Mouse (Mus musculus) large intestine, adult 2 months (tissue): Measurements from ENCODE around the gene Plxdc1. TPM values are rescaled to one million over a fixed set of nuclear protein-coding genes. Genes with fewer than 3 reads are reported as not detected.

Experiments
- DNase-seq: peaks from one replicate; pipeline ENCODE4 v3.0.0-alpha.2; 2012; ENCODE audit warnings: low read depth, low spot score
- WGBS: fragments of 180-500 bp; shearing (Covaris S2); methylation state at CpG from one replicate; pipeline ENCODE4 v1.1.7; 2018; 5-methylcytosine and 5-hydroxymethylcytosine counted together
- polyA plus RNA-seq: library from polyadenylated mRNA; depleted of rRNA; stranded (reverse); fragments of >200 nt; gene quantifications from 2 replicates; pipeline ENCODE4 v1.2.3, GENCODE M21; 2012; rRNA removed

Plxdc1 gene
- 1.3 and 1.6 TPM in 2 replicates for polyA plus RNA-seq

DNA sequence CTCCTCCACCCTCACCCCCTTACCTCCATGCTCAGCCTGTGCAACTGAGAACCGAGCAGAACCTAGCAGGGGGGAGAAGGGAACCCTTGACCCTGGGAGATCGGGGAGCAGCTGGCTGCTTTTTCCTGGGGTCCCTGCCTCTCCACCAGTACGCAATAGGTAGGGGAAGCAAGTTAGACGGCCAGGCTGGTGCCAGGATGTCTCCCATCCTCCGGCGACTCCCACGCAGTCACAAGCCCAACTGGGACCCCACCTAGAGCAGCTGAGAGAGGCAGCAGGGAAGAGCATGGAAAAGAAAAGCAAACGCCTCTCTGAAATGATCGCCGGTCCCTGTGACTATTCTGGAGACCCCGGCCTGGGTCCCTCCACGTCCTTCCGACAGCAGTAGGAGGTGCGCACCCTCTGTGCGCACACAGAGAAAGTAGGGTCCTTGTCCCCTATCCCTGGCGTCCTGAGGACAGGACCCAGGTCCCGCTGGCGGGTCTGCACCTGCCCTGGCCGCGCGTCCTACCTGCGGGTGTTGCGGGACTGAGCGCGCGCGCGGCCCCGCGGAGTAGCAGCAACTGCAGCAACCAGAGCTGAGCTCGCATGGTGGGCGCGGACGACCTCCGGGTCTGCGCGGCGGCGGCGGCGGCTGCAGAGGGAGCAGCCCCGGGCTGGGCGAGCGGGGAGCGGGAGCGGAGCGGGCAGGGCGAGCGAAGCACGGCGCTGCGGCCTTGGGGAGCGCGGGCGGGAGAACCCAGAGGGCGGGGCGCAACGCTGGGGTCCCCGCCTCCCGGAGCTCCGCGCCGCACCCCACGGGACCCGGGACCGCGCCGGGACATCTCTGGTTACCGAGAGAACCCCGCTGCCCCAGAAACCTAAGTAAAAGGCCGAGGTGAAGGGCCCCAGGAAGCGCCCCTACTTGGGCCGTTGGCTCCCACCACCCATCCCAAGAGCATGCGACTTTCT is at the start of gene Plxdc1:
Gene Plxdc1 (minus strand): TSS at position 718 of the 951 bp plus-strand sequence.
- 4% methylated on average over 74 of the region's 74 CpGs for WGBS
- no peak for DNase-seq

DNA sequence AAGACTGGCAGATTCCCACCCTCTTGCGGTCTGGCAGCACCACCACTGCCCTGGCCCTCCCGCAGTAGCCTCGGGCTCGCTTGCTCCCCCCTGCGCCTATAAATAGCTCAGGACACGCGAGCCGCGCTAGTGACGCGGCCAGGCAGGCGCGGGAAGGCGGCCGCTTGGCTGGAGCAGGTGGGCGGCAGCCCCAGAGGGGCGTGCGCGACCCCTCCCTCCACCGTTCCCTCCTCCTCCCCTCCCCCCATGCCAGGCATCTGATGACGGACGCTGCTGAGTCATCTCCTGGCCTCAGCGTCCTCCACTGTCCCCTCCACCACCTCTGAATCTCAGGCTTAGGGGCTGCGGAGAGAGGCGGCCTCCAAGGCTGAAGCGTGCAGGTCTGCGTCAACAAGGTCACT is 49.7 kb upstream of the Plxdc1 start:
- 2% methylated on average over 25 of the region's 27 CpGs for WGBS
- DNase-seq = no peak

DNA sequence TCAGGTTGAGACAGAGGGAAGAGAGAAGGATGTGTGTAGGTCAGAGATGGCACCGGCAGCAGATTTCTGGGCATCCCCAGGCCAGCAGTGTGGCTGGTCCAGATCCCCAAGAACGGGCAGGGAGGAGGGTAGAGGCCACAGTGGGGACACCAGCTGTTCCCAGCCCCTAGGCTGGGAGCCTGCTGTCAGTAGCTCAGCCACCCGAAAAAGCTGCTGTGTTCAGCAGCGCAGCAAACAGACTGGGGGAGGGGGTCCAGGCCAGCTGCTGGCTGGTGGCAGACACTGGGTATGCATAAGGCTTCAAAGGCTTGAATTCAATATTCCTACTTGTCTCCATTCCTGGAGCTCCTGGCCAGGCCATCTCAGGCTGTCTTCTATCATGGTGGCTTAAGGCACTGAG is 48.6 kb upstream of the Plxdc1 start:
- no peak for DNase-seq
- WGBS = 64% methylated on average over 4 of the region's 4 CpGs

DNA sequence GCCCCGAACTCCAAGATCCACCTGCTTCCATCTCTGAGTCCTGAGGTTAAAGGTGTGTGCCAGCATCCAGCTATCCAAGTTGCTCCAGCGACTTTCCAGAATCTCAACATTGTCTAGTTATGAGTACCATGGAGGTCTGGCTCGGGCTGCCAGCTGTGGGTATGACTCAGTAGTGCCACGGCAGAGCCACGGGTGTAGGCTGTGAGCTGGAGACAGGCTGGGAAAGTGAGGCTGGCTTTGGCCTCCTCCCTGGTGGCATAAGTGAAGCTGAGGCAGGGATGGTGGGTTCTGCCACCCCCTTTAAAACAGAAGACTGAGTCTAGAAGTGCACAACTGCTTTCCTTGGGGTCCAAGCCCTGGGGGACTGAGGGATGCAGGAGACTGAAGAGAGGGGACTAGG is 47.8 kb upstream of the Plxdc1 start:
- 71% methylated on average over 5 of the region's 5 CpGs for WGBS
- DNase-seq = no peak

DNA sequence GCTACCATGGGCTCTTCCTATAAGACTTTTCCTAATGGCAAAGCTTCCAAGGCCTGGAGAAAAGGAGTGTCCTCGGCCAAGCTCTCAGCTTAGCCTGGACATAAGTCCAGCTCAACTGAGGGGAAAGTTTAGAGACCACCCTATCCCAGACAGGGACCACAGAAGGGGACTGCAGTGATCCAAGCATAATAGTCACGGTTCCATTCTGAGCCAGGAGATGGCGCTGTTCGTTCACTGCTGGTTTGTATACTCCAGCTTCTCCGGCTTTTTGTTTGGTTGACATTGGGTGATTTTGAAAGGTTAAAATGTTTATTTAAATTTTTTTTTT is 45.2 kb upstream of the Plxdc1 start:
- 8% methylated on average over 5 of the region's 5 CpGs for WGBS
- no peak for DNase-seq

DNA sequence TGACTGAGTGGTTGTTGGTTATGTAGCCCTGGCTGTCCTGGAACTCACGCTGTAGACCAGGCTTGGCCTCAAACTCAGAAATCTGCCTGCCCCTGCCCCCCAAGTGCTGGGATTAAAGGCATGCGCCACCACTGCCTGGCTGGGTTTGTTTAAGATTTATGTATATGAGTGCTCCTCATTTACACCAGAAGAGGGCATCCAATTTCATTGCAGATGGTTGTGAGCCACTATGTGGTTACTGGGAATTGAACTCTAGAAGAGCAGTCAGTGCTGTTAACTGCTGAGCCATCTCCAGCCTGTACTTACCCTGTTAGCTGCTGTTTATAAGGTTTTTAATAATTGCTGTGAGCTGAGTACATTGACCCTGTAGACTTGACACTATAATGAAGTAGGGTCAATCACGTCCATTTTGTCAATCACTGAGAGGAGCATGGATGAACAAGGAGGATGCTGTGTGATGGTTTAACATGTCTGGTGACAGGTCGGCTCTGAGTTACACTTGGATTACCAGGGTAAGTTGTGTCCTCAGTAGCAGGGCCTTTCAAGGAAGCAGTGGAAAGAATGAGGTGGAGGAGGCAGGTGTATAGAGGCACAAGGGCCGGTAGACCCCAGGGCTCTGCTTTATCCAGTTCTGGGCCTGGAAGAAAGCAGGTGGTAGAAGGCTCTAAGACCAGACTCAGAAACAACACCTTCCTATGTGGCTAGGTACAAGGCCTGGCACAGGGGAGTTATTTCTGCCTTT is 44.6 kb upstream of the Plxdc1 start:
- WGBS = 64% methylated on average over 5 of the region's 5 CpGs
- no peak for DNase-seq

DNA sequence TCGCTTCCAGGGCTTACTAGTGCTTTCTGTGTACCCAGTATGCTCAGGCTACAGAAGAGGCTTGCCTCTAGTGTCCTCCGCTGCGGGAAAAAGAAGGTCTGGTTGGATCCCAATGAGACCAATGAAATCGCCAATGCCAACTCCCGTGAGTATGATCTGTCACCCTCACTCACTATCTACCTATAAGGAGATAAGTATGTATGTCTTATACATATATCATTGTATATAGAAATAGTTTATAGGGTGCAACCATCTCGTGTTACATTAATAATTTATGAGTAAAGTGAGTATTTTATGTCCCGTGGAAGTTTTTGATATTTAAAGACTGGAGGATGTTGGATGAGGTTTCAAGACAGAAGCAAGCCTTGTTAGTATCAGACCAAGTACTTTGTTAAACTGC is 41.5 kb upstream of the Plxdc1 start:
- 10% methylated on average over 7 of the region's 7 CpGs for WGBS
- no peak for DNase-seq

DNA sequence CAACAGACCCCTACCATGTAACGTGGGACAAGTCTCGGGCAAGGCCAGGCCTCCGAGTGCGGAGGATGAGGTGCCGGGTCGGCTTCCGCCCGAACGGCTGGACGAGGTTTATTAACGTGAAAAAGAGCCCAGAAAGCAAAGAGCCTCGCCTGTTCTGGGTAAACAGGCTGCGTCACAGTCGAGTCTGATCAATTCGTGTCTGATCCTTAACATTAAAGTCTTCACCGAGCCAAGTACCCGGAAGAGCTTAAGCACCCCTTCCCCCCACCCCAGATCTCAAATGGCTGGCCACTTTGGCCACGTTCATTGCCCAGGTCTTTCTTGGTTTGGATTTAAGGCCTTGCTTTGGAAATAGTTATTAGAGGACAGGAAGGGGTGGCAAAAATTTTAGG is 41.0 kb upstream of the Plxdc1 start:
- DNase-seq = no peak
- 0% methylated on average over 18 of the region's 18 CpGs for WGBS

DNA sequence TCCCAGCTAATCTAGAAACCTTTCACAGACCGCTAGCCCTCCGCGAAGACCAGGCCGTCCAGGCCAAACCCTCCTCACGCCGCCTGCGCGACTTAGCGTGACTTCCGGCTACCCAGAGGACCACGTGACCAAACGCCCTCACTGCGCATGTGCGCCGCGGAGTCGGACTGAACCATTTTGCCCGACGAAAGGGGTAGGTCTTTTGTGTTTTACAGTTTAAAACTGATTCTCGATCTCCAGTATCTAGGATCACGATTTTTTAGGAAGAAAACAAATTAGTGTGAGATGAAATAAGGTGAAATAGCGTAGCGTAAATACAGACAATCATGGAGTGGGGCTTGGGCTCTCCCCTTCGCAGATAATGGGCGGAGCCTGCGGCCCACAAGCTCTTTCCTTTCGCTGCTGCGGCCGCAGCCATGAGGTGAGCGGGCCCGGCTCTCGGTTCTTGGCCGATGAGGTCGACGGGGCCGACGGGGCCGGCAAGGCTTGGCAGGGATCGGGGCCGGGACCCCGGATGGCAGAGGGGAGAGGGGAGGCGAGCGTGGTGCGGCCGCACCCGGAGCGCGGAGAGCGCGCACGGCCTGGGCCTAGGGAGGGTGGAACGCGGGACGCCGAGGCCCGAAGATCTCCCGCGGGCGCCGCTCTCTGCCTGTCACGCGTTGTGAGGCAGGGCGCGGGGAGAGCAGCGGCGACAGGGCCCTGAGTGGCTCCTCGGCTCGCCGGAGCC is 40.5 kb upstream of the Plxdc1 start, which contains the start of gene Rpl19:
Gene Rpl19 (plus strand): TSS at position 141 of the 727 bp plus-strand sequence.
- WGBS = under 1% methylated on average over 66 of the region's 69 CpGs
- DNase-seq = peak; percentile 79

DNA sequence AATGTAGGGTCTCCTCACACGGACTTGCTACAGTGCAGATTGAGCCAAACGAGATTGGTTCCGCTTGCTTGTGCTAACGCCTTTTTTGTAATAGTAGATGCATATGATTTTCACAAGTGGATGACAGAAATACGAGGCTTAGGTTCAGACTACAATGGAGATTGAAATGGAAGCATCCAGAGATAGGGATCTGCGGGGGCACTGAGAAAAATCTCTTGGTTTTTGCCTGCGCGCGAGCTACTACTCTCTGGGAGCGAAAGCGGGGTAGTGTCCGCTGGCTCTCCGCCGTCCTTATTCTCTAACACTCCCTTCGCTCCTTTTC is 40.0 kb upstream of the Plxdc1 start:
- WGBS = 6% methylated on average over 15 of the region's 15 CpGs
- DNase-seq = no peak

DNA sequence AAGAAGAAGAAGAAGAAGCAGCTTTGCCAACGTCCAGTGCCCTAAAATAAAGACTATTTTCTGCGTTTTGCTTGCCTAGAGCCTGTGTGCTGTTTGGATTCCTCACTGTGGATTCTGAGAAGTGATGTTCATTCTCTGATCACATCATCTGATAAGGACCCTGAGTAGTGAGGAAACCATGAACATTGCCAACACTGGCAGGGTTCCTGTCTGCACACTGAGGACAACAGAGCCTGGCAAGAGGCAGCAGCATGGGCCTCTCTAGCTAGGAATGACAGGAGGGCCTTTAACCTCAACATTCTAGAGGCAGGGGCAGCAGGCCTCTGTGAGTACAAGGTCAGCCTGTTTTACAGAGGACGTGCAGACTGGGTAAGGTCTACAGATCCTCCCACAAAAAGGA is 38.3 kb upstream of the Plxdc1 start:
- DNase-seq = no peak
- 77% methylated on average over 3 of the region's 3 CpGs for WGBS

DNA sequence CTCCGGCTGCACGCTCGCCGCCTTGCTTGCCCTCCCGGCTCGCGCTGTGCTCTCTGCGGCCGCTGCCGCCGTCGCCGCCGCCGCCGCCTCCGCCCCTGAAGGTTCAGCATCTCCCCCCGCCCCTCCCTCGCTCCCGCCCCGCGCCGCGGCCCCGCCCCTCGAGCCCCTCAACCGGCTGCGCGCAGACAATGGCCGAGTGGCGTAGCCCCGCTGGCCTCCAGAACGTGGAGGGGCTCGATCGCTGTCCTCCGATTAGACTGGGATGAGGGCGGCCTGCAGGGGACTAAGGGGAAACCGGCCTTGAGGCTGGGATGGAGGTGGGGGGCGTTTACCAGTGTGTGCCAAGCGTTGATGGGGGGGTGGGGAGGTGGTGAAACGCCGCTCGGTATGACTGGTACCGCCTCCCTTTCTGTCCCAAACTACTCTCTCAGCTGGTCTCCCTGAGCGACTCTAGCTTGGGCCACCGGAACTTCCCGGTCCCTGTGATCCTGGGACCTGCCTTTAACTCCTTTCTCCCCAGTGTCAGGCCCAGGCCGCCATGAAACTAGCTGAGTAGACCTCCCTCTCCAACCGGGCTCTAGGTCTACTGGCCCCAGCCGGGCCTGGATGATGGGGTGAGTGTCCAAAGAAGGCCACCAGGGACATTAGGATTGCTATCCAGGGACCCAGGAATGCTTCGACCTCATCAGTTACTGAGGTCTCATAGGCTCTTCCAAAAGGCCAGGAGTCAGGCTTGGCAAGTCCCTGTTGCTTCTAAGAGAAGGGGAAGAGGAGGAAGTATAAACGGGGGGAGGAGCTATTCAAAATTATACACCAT is 36.5 kb upstream of the Plxdc1 start, which contains the start of gene Cacnb1:
Gene Cacnb1 (minus strand): TSS at position 480 of the 817 bp plus-strand sequence.
- no peak for DNase-seq
- WGBS = 3% methylated on average over 52 of the region's 52 CpGs

DNA sequence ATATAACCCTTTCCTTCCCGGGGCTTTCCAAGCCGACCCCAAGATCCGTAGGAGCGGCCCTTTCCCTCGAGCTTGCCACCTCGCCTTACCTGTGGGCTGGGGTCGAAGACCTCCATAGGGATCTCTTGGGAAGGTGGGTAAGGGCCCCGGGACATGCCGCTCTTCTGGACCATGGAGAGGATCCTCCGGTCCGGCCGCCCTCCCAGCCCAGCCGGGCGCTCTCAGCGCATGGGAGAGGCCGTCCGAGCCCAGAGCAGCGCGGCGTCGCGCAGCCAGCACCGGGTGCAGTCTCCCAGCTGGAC is 36.0 kb upstream of the Plxdc1 start:
- WGBS = 1% methylated on average over 23 of the region's 23 CpGs
- DNase-seq = no peak

DNA sequence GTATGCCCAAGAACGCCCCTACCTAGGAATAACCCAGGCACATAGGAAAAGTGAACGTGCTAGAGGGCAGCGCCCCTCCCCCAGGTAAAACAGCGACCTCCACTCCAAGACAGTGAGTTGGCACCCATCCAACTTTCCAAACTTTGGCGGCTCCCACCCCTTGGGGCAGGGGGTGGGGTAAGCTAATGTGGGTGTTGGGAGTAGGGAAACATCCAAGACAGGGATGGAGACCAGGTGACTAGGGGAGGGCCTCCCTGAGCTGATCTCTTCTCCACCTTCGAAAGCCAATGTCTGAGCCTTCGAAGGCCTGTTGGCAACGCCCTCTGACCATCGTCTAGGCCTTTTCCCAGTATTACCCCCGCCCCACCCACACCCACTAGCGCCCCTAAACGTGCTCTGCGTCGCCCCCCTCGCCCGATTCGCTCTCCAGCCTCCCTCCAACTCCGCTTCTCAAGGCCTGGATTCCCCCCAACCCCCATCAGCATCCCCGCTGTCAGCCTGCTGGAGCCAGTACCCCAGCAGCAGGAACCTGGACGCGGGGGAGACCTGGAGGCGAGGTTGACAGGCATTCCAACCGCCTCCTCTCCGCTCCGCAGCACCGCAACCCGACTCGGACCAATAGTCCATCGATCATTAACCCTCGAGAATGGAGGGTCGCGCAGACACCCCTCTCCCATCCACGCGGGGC is 35.5 kb upstream of the Plxdc1 start:
- no peak for DNase-seq
- 8% methylated on average over 34 of the region's 34 CpGs for WGBS

DNA sequence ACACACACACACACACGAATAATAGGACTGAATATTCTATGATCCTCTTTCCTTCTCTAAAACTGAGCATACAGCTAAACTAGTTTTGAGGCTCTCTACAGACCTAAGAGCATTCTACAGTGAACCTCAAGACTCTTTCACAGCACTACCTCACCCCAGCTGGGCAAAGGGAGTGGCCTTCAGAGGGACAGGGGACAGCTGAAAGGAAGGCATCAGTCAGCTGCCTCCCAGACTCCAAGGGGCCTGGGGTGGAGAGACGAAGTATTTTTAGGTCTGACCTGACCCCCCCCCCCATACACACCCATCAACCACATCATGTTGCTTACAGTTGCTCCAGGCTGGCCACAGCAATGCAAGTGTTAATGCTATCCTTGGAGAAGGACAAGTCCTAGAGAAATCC is 34.9 kb upstream of the Plxdc1 start:
- DNase-seq = no peak
- WGBS = 49% methylated on average over 2 of the region's 2 CpGs

DNA sequence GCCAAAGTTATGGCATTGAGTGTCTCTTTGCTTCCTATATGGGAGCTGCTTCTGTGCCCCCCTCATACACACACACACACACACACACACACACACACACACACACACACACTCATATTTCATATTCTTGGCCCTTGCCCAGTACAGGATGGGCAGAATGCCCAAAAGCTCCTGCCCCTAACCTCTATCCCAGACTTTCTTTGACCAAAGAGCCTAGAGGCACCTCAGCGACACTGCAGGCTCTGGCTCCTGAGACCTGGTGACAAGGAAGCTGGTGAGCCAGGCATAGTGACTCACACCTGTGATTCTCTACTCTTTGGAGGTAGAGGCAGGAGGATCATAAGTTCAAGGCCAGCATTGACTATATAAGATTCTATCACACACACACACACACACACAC is 34.5 kb upstream of the Plxdc1 start:
- WGBS = 46% methylated on average over 1 of the region's 1 CpGs
- DNase-seq = no peak

DNA sequence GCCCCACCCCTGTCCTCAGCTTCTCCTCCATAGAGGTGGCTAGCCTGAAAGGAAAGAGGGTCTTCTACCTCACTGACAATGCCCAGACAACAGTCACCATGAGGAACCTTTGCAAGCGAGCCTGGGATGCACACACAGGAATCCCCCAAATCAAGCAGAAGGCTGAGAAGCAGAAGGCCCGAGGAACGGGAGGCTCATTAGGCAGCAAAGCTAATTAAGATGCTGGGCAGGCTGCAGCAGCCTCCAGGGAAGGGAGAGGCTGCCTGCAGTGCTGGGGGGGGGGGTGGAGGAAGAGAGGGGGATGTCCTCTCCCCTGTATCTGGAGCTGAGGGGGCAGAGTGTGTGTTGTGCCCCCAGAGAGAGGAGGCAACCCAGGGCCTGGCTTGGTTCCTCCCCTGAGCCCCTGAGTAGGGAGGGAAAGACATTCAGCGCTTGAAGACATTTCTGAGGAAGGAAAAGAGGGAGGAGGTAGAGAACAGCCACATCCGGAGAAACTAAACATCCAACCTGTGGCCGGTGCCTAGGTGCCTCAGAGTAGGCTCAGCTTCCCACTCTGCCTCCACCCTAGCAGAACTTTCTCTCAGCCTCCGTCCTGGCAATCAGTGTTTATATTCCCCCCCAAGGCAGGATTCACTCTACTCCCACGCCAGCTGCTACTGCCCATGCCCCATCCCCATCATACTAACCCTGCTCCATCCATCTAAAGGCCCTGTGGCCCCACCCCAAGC is 33.8 kb upstream of the Plxdc1 start:
- no peak for DNase-seq
- 66% methylated on average over 8 of the region's 8 CpGs for WGBS

DNA sequence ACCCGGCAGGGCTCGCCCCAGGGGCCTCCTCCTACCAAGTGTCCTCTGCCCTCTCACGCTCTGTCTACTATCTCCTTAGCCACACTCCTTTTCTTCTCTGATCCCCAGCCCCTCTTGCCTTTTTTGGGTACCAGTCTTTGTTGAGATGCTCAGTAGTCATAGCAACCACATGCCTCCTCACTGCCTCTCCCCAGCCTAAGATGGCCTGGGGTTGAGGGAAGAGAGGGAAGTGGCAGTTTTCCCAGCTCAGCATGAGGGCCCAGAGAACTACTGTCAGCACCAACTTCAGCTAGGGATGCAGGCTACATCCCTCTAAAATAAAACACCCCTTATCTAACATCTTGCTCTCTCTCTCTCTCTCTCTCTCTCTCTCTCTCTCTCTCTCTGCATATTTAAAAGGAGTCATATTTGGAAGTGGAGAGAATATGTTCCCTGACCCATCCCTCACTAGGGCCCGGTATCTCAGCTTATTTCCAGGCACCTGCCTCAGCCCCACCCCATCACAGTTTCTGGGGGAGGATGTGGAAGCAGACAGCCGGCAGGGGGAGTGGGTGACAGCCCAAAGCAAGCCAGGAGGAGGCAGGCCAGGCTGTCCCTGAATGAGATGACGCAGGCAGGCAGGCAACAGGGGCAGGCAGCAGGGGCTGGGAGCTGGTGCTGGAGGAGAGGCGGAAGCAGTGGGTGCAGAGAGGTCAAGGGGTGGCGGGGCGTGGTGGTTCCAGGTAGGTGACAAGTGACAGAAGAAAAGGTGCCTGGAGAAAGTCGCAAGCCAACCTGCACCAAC is 32.8 kb upstream of the Plxdc1 start:
- no peak for DNase-seq
- WGBS = 40% methylated on average over 10 of the region's 10 CpGs
